Mouse (Mus musculus): ENCODE measurements at regions not wholly inside any gene's neighbourhood (a gene's known extent, or its start where the extent isn't known, plus 50 kb on each side); places are given as distances from the start of the nearest gene placed in this dataset.

GRCm38 (mm10) chr5:116662466-116662865 lies 70.8 kb upstream of the Srrm4 start:
- 84% methylated on average over 5 of the region's 5 CpGs for WGBS
- no peak overlapping the region for H3K4me3 ChIP-seq (ENCODE audit: control insufficient read depth, insufficient read depth, low read length)
- no peaks in the 10 kb centered on the region for H3K36me3 ChIP-seq (ENCODE audit: control insufficient read depth, insufficient read depth, low read length)
- no peak for DNase-seq
- H3K27ac ChIP-seq (ENCODE audit: control insufficient read depth, insufficient read depth, low read length) = no peak overlapping the region
- no peak for TF ChIP-seq POLR2A (IDR thresholded peaks at IDR 0.05; ENCODE audit: control insufficient read depth, extremely low read depth, insufficient read depth, low read length, poor library complexity)
- no peak for TF ChIP-seq CTCF (IDR thresholded peaks at IDR 0.05; ENCODE audit: borderline replicate concordance, control insufficient read depth, extremely low read depth, insufficient read depth, low read length, poor library complexity)
- H3K27me3 ChIP-seq (ENCODE audit: control insufficient read depth, insufficient read depth, low read length) = no peaks in the 10 kb centered on the region
- H3K4me1 ChIP-seq (replicated peaks; ENCODE audit: control insufficient read depth, insufficient read depth, low read length) = no peaks in the 10 kb centered on the region

DNA sequence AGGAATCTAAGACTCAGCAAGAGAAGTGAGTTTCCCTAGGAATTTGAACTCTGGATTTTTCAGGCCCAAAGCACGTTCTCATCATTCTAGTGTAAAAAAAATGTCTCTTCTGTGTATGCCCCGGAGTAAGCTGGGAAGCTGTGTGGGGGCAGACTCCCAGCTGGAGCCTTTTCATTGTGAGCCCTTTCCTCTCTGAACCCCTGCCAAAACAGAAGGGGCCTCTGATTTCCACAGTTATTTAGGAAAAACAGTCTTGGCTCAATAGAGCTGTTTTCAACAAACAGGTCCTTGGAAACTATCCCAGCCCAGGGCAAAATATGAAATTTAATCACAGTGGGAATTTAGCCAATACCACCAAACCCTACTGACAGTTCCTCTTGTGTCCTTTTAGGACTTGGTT lies 70.2 kb upstream of the Srrm4 start:
- TF ChIP-seq CTCF (IDR thresholded peaks at IDR 0.05; ENCODE audit: borderline replicate concordance, control insufficient read depth, extremely low read depth, insufficient read depth, low read length, poor library complexity) (no peak), POLR2A (IDR thresholded peaks at IDR 0.05; ENCODE audit: control insufficient read depth, extremely low read depth, insufficient read depth, low read length, poor library complexity) (no peak)
- H3K27ac ChIP-seq (ENCODE audit: control insufficient read depth, insufficient read depth, low read length) = no peak overlapping the region
- no peak for DNase-seq

DNA sequence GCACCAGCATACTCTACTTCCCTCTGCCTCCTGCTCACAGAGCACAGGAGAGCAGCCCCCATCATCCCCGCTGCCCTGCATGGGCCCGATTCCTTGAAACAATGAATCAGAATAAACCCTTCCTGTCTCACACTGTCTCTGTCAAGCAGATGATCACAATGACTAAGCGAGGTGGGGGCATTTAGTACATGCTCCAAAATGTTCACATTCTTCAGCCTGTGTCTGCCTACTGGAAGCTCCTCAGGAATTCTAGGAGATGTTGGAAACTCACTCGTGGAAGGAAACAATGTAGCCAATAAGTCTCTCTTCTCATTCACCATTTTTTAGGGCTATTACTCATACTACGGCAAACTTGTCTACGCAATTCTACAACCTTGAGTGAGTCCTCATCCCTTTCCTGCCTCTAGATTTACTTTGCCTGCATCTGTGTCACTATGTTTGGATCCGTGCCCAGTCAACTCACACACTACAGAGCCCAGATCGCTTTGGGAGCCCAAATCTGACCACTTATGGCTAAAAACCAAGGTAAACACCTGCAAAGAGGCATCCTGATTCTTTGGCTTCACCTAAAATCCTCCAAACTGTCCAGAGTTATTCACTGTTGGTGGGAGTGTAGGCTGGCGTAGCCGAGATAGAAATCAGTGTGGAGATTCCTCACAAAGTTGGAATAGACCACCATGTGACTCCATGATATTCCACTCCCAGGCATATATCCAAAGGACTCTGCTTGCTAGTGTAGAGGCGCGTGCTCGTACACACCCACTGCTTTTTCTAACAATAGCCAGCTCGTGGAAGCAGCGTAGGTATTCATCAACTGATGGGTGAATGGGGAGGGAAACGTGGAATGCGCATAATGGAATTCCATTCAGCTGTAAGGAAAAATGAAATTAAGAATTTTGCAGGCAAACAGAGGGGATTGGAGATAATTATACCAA lies 63.1 kb upstream of the Srrm4 start:
- WGBS = 90% methylated on average over 17 of the region's 17 CpGs
- no peak for DNase-seq
- H3K4me3 ChIP-seq (ENCODE audit: control insufficient read depth, insufficient read depth, low read length) = no peak overlapping the region
- TF ChIP-seq POLR2A (IDR thresholded peaks at IDR 0.05; ENCODE audit: control insufficient read depth, extremely low read depth, insufficient read depth, low read length, poor library complexity) (no peak), CTCF (IDR thresholded peaks at IDR 0.05; ENCODE audit: borderline replicate concordance, control insufficient read depth, extremely low read depth, insufficient read depth, low read length, poor library complexity) (no peak)
- no peaks in the 10 kb centered on the region for H3K27me3 ChIP-seq (ENCODE audit: control insufficient read depth, insufficient read depth, low read length)
- H3K27ac ChIP-seq (ENCODE audit: control insufficient read depth, insufficient read depth, low read length) = no peak overlapping the region
- no peaks in the 10 kb centered on the region for H3K4me1 ChIP-seq (replicated peaks; ENCODE audit: control insufficient read depth, insufficient read depth, low read length)
- H3K36me3 ChIP-seq (ENCODE audit: control insufficient read depth, insufficient read depth, low read length) = no peaks in the 10 kb centered on the region

More for the DNA sequence above, 70.2 kb upstream of the Srrm4 start:
- Histone ChIP-seq H3K4me1 (replicated peaks; ENCODE audit: control insufficient read depth, insufficient read depth, low read length) (no peaks in the 10 kb centered on the region), H3K4me3 (ENCODE audit: control insufficient read depth, insufficient read depth, low read length) (no peak overlapping the region), H3K36me3 (ENCODE audit: control insufficient read depth, insufficient read depth, low read length) (no peaks in the 10 kb centered on the region), H3K27me3 (ENCODE audit: control insufficient read depth, insufficient read depth, low read length) (no peaks in the 10 kb centered on the region)
- 86% methylated on average over 2 of the region's 2 CpGs for WGBS

All from thymus, adult 2 months (tissue).